Mouse (Mus musculus): ENCODE data around the gene Gsdma3.
A peak's percentile ranks its signal among the peaks of the same experiment; 100 is the strongest.
"Not testable (repeated sequence)": the region's sequence is repeated elsewhere in the genome, so short reads cannot be mapped to it uniquely, and the experiment has no call there.

The Gsdma3 gene

GRCm38 (mm10) chr11:98597363-98597762 is 28.8 kb upstream of the Gsdma3 start:
- DNase-seq, result peak; percentile 86

GRCm38 (mm10) chr11:98597991-98598390 is 28.2 kb upstream of the Gsdma3 start, which contains the start of gene Lrrc3c:
Gene Lrrc3c, plus strand, starts transcription at chr11:98598291.
- DNase-seq, result no peak

- DNase-seq, result no peak
Measured at GRCm38 (mm10) chr11:98598851-98599290, 27.3 kb upstream of the Gsdma3 start.

- DNase-seq, result no peak
Measured at GRCm38 (mm10) chr11:98599291-98599690, 26.9 kb upstream of the Gsdma3 start.

- peak; percentile 83 for DNase-seq
Measured at GRCm38 (mm10) chr11:98602090-98602690, 24.0 kb upstream of the Gsdma3 start.

- DNase-seq, result no peak
Measured at GRCm38 (mm10) chr11:98603953-98604352, 22.2 kb upstream of the Gsdma3 start.

- DNase-seq, result not testable (repeated sequence)
Measured at GRCm38 (mm10) chr11:98604911-98605310, 21.2 kb upstream of the Gsdma3 start.

GRCm38 (mm10) chr11:98606763-98607162 is 19.4 kb upstream of the Gsdma3 start:
- DNase-seq, result peak; percentile 33

- no peak for DNase-seq
Measured at GRCm38 (mm10) chr11:98620791-98621190, 5.4 kb upstream of the Gsdma3 start.

GRCm38 (mm10) chr11:98623981-98624380 is 2.2 kb upstream of the Gsdma3 start:
- not testable (repeated sequence) for DNase-seq

GRCm38 (mm10) chr11:98624381-98624780 is 1.8 kb upstream of the Gsdma3 start:
- not testable (repeated sequence) for DNase-seq

GRCm38 (mm10) chr11:98628706-98629105 is 2.5 kb downstream of the Gsdma3 start:
- DNase-seq, result no peak

GRCm38 (mm10) chr11:98630646-98631045 is 4.5 kb downstream of the Gsdma3 start:
- no peak for DNase-seq

- DNase-seq, result peak; percentile 42
Measured at GRCm38 (mm10) chr11:98635312-98635970, 9.3 kb downstream of the Gsdma3 start.

- no peak for DNase-seq
Measured at GRCm38 (mm10) chr11:98637501-98637900, 11.3 kb downstream of the Gsdma3 start.

GRCm38 (mm10) chr11:98640091-98640490 is 13.9 kb downstream of the Gsdma3 start:
- no peak for DNase-seq

- no peak for DNase-seq
Measured at GRCm38 (mm10) chr11:98644757-98645156, 18.6 kb downstream of the Gsdma3 start.

GRCm38 (mm10) chr11:98645946-98646345 is 19.8 kb downstream of the Gsdma3 start:
- DNase-seq, result no peak

GRCm38 (mm10) chr11:98646459-98646858 is 20.3 kb downstream of the Gsdma3 start, which contains the start of gene Gsdma2:
Gene Gsdma2, plus strand, starts transcription at chr11:98646759.
- DNase-seq, result no peak

GRCm38 (mm10) chr11:98655076-98655475 is 28.9 kb downstream of the Gsdma3 start:
- peak; percentile 69 for DNase-seq

- DNase-seq, result no peak
Measured at GRCm38 (mm10) chr11:98660517-98660916, 34.4 kb downstream of the Gsdma3 start.

- no peak for DNase-seq
Measured at GRCm38 (mm10) chr11:98664091-98664490, 37.9 kb downstream of the Gsdma3 start, which contains the start of gene Gsdma. Gene Gsdma, plus strand, starts transcription at chr11:98664351.

GRCm38 (mm10) chr11:98668984-98669383 is 42.8 kb downstream of the Gsdma3 start:
- no peak for DNase-seq

- DNase-seq, result no peak
Measured at GRCm38 (mm10) chr11:98671284-98671815, 45.2 kb downstream of the Gsdma3 start.

Measured in liver (tissue).